Mouse (Mus musculus) layer of hippocampus, adult 8-10 months (tissue): ENCODE results near the gene Gtf2ird1. TPM values are rescaled to one million over a fixed set of nuclear protein-coding genes. Genes with fewer than 3 reads are reported as not detected.
"Not testable (repeated sequence)": the region's sequence is repeated elsewhere in the genome, so short reads cannot be mapped to it uniquely, and the experiment has no call there.

Experiments used
- DNase-seq, 2 experiments: peaks; one replicate each; pipeline ENCODE4 v3.0.0; 2022; ENCODE audit warnings: low spot score in 2 of 2
- total RNA-seq, 4 experiments: library from RNA; stranded (reverse); gene quantifications; 2 replicates each; pipeline ENCODE4 v1.2.4; 2022

The Gtf2ird1 gene
- total RNA-seq, 4 experiments from 2014 or later = 26.8 to 35.0 (median 32.8) TPM

GRCm38 (mm10) chr5:134475006-134475605 lies 18.6 kb upstream of the Gtf2ird1 start:
- DNase-seq = no peak

DNA sequence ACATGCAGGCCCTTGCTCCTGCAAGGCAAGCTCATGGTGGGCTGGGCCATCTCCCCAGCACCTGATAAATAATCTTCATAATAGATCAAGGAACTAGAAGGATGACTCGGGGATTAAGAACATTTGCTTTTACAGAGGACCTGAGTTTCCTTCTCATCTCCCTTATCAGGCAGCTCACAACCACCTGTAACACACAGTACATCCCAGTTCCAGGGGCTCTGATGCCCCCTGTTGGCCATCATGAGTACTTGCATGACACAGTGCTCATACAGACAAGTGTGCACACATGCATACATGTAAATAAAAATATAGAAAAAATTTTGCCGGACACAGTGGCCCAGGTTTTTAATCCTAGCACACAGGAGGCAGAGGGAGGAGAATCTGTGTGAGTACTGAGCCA lies 17.4 kb upstream of the Gtf2ird1 start:
- no peak for DNase-seq

- DNase-seq = no peak
These were observed 14.1 kb upstream of the Gtf2ird1 start for GRCm38 (mm10) chr5:134470538-134471169.

DNA sequence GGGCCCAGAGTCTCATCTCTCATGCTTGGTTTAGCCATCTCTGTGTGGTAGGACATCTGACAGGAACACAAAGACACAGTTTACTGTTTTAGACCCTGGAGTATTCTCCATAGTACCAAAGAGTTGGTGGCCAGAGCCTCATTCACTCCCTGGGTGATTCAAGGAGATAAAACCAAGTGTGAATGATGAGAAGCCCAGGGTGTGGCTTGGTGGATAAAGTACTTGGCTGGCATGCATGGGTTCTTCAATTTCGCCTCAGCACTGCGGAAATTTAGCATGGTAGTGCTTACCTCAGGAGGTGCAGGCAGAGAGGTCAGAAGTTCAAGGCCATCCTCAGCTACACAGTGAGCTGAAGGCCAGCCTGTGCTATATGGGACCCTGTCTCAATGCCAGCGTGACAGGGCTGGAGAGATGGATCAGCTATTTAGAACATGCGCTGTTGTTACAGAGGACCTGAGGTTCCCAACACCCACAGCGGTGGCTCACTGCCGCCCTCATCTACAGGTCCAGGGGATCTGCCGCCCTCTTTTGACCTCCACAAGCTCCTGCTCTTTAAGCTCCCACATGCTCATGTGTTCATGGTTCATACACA lies 13.1 kb upstream of the Gtf2ird1 start:
- no peak for DNase-seq

DNA sequence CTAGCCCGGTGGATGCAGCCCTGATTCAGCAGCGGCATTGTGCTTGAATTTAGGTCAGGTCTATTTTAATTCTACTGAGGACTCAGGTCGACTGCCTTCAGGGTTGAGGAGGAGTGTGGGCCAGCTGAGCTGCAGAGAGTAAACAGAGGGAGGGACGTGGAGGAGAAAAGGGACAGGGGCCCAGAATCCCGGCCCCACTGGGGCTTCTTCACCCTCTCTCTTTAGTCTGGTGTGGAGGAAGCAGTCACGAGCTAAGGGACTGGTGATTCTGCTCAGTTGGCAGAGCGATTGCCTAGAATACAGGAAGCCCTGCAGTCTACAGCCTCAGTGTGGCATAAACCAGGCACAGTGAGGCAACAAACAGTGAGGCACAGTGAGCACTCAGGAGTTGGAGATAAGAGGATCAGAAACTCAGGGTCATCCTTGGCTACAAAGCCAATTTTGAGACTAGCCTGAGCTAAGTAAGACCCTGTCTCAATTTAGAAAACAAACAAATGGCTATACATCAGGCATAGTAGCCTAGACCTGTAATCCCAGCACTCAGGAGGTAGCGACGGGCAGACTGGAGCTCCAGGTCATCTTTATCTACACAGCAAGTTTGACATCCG lies 11.7 kb upstream of the Gtf2ird1 start:
- no peak for DNase-seq

DNA sequence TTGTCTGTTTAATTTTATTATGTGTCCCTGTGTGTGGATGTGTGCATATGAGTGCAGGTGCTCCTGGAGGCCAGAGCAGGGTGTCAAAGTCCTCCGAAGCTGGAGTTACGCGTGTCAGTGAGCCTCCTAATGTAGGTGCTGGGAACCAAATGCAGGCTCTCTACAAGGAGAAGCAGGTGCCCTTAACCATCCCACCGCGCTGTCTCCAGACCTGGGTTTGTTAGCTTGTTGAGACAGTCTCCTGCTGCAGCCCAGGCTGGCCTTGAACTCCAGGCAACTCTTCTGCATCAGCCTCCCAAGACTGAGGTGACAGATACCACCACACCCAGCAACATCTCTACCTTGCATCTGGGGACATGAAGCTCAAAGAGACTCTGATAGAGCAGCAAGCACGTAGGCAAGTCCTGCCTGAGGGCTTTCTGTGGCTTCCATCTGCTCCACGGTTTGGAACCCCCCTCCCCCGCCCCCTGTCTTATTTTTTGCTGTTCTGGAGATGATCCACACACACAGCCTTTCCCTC lies 10.6 kb upstream of the Gtf2ird1 start:
- DNase-seq = no peak

- DNase-seq = no peak
These were observed 9.9 kb upstream of the Gtf2ird1 start for GRCm38 (mm10) chr5:134466296-134467029.

- DNase-seq = no peak
These were observed 8.7 kb upstream of the Gtf2ird1 start for GRCm38 (mm10) chr5:134465197-134465596.

- no peak for DNase-seq
These were observed 7.7 kb upstream of the Gtf2ird1 start for GRCm38 (mm10) chr5:134464225-134464624.

- no peak for DNase-seq
These were observed 6.2 kb upstream of the Gtf2ird1 start for GRCm38 (mm10) chr5:134462731-134463130.

DNA sequence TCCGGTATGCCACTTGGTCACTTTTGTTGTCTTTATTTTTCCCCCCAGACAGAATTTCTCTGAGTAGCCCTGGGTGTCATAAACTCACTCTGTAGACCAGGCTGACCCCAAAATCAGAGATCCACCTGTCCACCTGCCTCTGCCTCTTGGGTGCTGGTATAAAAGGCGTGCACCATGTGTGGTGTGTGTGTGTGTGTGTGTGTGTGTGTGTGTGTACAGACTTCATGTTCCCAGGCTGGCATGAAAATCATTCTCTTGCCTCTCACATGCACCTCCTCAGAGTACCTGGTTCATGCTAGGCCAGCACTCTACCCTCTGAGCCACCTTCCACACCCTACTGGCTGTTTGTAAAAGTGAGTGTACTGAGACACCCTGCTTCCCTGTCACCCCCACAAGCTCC lies 5.8 kb upstream of the Gtf2ird1 start:
- DNase-seq = no peak

DNA sequence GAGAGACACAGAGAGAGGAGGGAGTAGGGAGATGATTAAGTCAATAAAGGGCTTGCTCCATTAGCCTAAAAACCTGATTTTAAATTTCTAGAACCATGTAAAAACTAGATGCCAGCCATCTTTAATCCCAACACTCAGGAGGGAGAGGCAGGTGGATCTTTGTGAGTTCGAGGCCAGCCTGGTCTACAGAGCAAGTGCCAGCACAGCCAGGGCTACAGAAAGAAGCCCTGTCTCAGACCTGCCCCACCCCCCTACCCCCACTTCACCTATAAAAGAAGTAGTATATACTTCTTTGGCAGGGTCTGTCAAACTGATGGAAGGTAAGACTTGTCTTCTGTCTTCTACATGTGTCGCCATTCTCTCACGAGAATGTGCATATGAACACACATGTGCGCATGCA lies 4.0 kb upstream of the Gtf2ird1 start:
- no peak for DNase-seq

DNA sequence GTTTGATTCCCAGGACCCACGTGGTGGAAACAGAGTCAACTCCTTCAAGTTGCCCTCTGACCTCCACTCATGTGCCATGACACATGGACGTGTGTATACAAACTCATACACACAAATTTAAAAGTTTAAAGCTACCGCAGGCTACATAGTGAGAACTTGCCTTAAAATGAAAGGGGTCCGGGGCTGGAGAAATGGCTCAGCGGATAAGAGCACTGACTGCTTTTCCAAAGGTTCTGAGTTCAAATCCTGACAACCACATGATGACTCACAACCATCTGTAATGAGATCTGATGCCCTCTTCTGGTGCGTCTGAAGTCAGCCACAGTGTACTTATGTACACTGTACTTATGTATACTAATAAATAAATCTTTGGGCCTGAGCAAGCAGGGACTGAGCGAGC lies 2.6 kb upstream of the Gtf2ird1 start:
- DNase-seq = no peak

GRCm38 (mm10) chr5:134458416-134458815 lies 1.9 kb upstream of the Gtf2ird1 start:
- no peak for DNase-seq

DNA sequence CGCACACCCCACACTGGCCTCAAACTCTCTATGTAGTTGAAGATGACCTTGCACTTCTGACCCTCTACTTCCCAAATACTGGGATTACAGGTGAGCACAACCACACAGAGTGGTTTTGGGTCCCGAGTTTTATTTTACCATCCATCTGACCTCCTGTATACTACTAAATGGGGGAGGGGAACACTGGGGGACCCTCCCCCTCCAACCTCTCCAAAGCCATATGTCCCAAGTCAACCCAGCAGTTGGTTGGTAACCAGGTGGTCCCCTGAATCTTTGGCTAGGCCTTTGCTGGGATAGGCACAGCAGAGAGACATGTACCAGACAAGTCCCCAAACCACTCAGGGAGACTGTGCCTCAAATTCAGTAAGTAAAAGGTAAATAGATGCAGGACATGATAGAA lies 855 bp upstream of the Gtf2ird1 start:
- DNase-seq = no peak

DNA sequence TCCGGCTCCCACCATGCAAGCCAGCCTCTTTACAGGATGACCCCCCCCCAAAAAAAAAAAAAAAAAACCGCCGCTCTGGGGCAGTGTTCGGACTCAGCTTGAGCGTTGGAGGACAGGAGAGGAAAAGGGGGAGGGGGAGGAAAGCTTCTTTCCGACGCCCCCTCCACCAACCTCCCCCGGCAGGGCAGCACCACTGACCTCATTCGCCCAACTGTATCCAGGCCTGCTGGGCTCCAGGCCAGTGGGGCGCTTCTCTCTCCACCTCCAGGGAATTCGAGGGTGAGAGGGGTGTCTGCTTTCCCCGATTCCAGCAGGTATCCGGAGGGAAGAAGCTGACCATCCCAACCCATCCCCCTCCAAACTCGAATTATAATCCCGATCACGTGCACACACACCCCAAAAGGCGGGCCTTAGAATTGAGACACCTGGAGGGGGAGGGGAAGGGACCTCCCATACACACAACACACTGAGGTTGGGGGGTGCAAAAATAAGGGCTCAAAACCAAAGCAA lies 547 bp downstream of the Gtf2ird1 start:
- DNase-seq = no peak

DNA sequence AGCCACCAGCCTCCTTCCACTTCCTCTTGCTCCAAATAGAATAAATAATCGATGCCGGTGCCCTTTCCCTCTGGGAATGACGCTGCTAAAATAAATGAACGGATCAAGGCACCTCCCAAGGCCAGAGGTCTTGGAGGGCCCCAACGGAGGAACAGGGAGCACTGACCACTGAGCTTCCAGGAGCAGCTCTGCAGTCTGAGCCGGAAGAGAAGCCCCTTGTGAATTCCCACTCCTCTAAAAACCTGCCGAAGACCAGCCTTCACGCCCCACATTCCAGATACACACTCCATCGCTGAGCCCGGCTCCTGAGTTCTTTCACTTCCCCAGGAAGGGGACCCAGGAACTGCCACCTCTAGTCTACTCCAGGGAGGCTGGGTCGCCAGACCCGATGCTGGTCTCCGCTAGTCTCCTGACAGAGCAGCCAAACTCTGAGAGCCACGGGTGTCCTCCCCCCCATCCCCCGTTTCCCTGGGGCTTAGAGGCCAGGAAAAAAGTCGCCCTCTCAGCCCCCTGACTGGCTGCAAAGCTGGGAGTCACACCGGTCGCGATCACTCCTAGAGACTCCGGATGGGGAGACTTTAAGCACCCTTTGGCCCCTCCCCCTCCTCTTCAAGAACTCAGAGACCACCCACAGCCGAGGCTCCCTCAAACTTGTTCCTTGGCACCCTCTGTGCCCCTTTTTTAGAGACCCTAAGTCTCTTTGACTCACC lies 1.2 kb downstream of the Gtf2ird1 start:
- no peak for DNase-seq

- no peak for DNase-seq
These were observed 2.1 kb downstream of the Gtf2ird1 start for GRCm38 (mm10) chr5:134454421-134454820.

- DNase-seq = no peak
These were observed 2.9 kb downstream of the Gtf2ird1 start for GRCm38 (mm10) chr5:134453577-134453976.

DNA sequence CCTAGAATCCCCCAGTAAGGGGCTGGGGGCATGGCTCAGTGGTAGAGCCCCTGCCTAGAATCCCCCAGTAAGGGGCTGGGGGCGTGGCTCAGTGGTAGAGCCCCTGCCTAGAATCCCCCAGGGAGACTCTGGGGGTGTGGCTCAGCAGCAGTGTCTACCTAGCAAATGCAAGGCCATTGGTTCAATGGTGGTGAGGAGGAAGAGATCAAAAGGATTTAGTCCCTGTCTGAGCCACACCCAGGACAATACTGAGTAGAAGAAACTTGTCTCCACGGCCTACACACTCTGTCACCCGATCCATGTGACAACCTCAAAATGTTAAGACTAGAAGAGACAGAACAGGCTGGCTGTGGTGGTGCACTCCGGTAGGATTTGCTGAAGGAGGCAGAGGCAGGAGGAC lies 9.8 kb downstream of the Gtf2ird1 start:
- DNase-seq = not testable (repeated sequence)

- DNase-seq = no peak
These were observed 10.6 kb downstream of the Gtf2ird1 start for GRCm38 (mm10) chr5:134445895-134446294.
